Mouse (Mus musculus): ENCODE data around the gene Gfm1. TPM values are rescaled to one million over a fixed set of nuclear protein-coding genes. Genes with fewer than 3 reads are reported as not detected.

The Gfm1 gene
- total RNA-seq (2021) (100 to 1,000 TPM; 103 to 117 TPM), polyA plus RNA-seq (2012; rRNA removed) (22.6 and 25.9 TPM in 2 replicates)
- long read RNA-seq, full-length matches to known transcripts = 50 of 59 reads
- long read RNA-seq, partial matches to known transcripts = 6 of 59 reads
- long read RNA-seq, other reads (novel, unspliced or antisense) = 3 of 59 reads

- peak; percentile 91 for DNase-seq
Observed at GRCm38 (mm10) chr3:67429999-67430380, at the start of gene Gfm1. Gene Gfm1, plus strand, starts transcription at chr3:67430096.

- DNase-seq = no peak
Observed at GRCm38 (mm10) chr3:67429338-67429998, 428 bp upstream of the Gfm1 start.

GRCm38 (mm10) chr3:67434011-67434410 lies 4.1 kb downstream of the Gfm1 start:
- no peak for DNase-seq

- no peak for DNase-seq
Observed at GRCm38 (mm10) chr3:67447143-67447542, 17.2 kb downstream of the Gfm1 start.

- no peak for DNase-seq
Observed at GRCm38 (mm10) chr3:67449660-67450059, 19.8 kb downstream of the Gfm1 start.

GRCm38 (mm10) chr3:67450601-67451210 lies 20.8 kb downstream of the Gfm1 start:
- DNase-seq = no peak

- DNase-seq = no peak
Observed at GRCm38 (mm10) chr3:67459881-67460280, 30.0 kb downstream of the Gfm1 start.

- DNase-seq = no peak
Observed at GRCm38 (mm10) chr3:67462015-67462414, 32.1 kb downstream of the Gfm1 start.

- DNase-seq = no peak
Observed at GRCm38 (mm10) chr3:67462578-67462977, 32.7 kb downstream of the Gfm1 start.

GRCm38 (mm10) chr3:67463001-67463400 lies 33.1 kb downstream of the Gfm1 start:
- peak; percentile 15 for DNase-seq

- DNase-seq = peak; percentile 86
Observed at GRCm38 (mm10) chr3:67463450-67464372, 33.8 kb downstream of the Gfm1 start, which contains the start of gene Lxn. Gene Lxn, minus strand, starts transcription at chr3:67463926.

- DNase-seq = no peak
Observed at GRCm38 (mm10) chr3:67466576-67466975, 36.7 kb downstream of the Gfm1 start.

- DNase-seq = peak; percentile 45
Observed at GRCm38 (mm10) chr3:67467281-67467680, 37.4 kb downstream of the Gfm1 start.

GRCm38 (mm10) chr3:67471408-67472127 lies 41.7 kb downstream of the Gfm1 start:
- no peak for DNase-seq

GRCm38 (mm10) chr3:67473438-67473837 lies 43.5 kb downstream of the Gfm1 start:
- DNase-seq = no peak

- no peak for DNase-seq
Observed at GRCm38 (mm10) chr3:67479806-67480205, 49.9 kb downstream of the Gfm1 start.

GRCm38 (mm10) chr3:67482400-67482799 lies 52.5 kb downstream of the Gfm1 start:
- no peak for DNase-seq

- DNase-seq = no peak
Observed at GRCm38 (mm10) chr3:67485233-67485632, 55.3 kb downstream of the Gfm1 start.

GRCm38 (mm10) chr3:67490156-67490555 lies 60.3 kb downstream of the Gfm1 start:
- DNase-seq = peak; percentile 34

GRCm38 (mm10) chr3:67492086-67492869 lies 62.4 kb downstream of the Gfm1 start:
- no peak for DNase-seq

- no peak for DNase-seq
Observed at GRCm38 (mm10) chr3:67493132-67493531, 63.2 kb downstream of the Gfm1 start.

Measured in adrenal gland, adult 2 months (tissue).